Mouse (Mus musculus): ENCODE measurements at regions not wholly inside any gene's neighbourhood (a gene's known extent, or its start where the extent isn't known, plus 50 kb on each side); places are given as distances from the start of the nearest gene placed in this dataset.
A peak's percentile ranks its signal among the peaks of the same experiment; 100 is the strongest.

- H3K4me3 ChIP-seq (replicated peaks; ENCODE audit: low read length) = no peak overlapping the region
- H3K4me1 ChIP-seq (ENCODE audit: control insufficient read depth, insufficient read depth, low read length) = no peaks in the 10 kb centered on the region
- no peak for DNase-seq (ENCODE audit: low spot score)
- no peaks in the 10 kb centered on the region for H3K36me3 ChIP-seq (ENCODE audit: control insufficient read depth, insufficient read depth, low read length)
- H3K27ac ChIP-seq (replicated peaks; ENCODE audit: low read depth, low read length) = no peak overlapping the region
- TF ChIP-seq POLR2A (IDR thresholded peaks at IDR 0.05; ENCODE audit: borderline replicate concordance, extremely low read depth, insufficient read depth, insufficient read length) = no peak
- ATAC-seq (ENCODE audit: low FRiP score, low read depth) = no peak
- no peaks in the 10 kb centered on the region for H3K9me3 ChIP-seq (ENCODE audit: control insufficient read depth, low read length)
- H3K9ac ChIP-seq (ENCODE audit: low read depth, low read length, severe bottlenecking) = no peak overlapping the region
- no peaks in the 10 kb centered on the region for H3K27me3 ChIP-seq (ENCODE audit: control insufficient read depth, insufficient read depth, low read length)
- no peak overlapping the region for H3K4me2 ChIP-seq (replicated peaks; ENCODE audit: low read depth, low read length, severe bottlenecking)
Measured at GRCm38 (mm10) chr14:95241946-95242345, 639.1 kb upstream of the 4921530L21Rik start.

GRCm38 (mm10) chr14:95248859-95249258, 632.2 kb upstream of the 4921530L21Rik start:
- Histone ChIP-seq H3K4me3 (replicated peaks; ENCODE audit: low read length) (no peak overlapping the region), H3K4me2 (replicated peaks; ENCODE audit: low read depth, low read length, severe bottlenecking) (no peak overlapping the region), H3K4me1 (ENCODE audit: control insufficient read depth, insufficient read depth, low read length) (no peaks in the 10 kb centered on the region), H3K9me3 (ENCODE audit: control insufficient read depth, low read length) (no peaks in the 10 kb centered on the region), H3K27ac (replicated peaks; ENCODE audit: low read depth, low read length) (no peak overlapping the region), H3K27me3 (ENCODE audit: control insufficient read depth, insufficient read depth, low read length) (no peaks in the 10 kb centered on the region), H3K9ac (ENCODE audit: low read depth, low read length, severe bottlenecking) (no peak overlapping the region), H3K36me3 (ENCODE audit: control insufficient read depth, insufficient read depth, low read length) (no peaks in the 10 kb centered on the region)
- DNase-seq (ENCODE audit: low spot score) (no peak), ATAC-seq (ENCODE audit: low FRiP score, low read depth) (no peak)
- WGBS = 75% methylated on average over 2 of the region's 2 CpGs
- TF ChIP-seq POLR2A (IDR thresholded peaks at IDR 0.05; ENCODE audit: borderline replicate concordance, extremely low read depth, insufficient read depth, insufficient read length) = no peak

GRCm38 (mm10) chr14:95256110-95256509, 624.9 kb upstream of the 4921530L21Rik start:
- WGBS = 89% methylated on average over 4 of the region's 4 CpGs
- no peak overlapping the region for H3K27ac ChIP-seq (replicated peaks; ENCODE audit: low read depth, low read length)
- DNase-seq (ENCODE audit: low spot score) = no peak

GRCm38 (mm10) chr14:95281431-95281830, 599.6 kb upstream of the 4921530L21Rik start:
- no peaks in the 10 kb centered on the region for H3K36me3 ChIP-seq (ENCODE audit: control insufficient read depth, insufficient read depth, low read length)

More at GRCm38 (mm10) chr14:95256110-95256509, 624.9 kb upstream of the 4921530L21Rik start:
- Histone ChIP-seq H3K9me3 (ENCODE audit: control insufficient read depth, low read length) (no peaks in the 10 kb centered on the region), H3K4me2 (replicated peaks; ENCODE audit: low read depth, low read length, severe bottlenecking) (no peak overlapping the region), H3K27me3 (ENCODE audit: control insufficient read depth, insufficient read depth, low read length) (no peaks in the 10 kb centered on the region), H3K9ac (ENCODE audit: low read depth, low read length, severe bottlenecking) (no peak overlapping the region), H3K4me1 (ENCODE audit: control insufficient read depth, insufficient read depth, low read length) (no peaks in the 10 kb centered on the region), H3K4me3 (replicated peaks; ENCODE audit: low read length) (no peak overlapping the region), H3K36me3 (ENCODE audit: control insufficient read depth, insufficient read depth, low read length) (no peaks in the 10 kb centered on the region)
- no peak for TF ChIP-seq POLR2A (IDR thresholded peaks at IDR 0.05; ENCODE audit: borderline replicate concordance, extremely low read depth, insufficient read depth, insufficient read length)
- no peak for ATAC-seq (ENCODE audit: low FRiP score, low read depth)

GRCm38 (mm10) chr14:95282016-95282415, 599.0 kb upstream of the 4921530L21Rik start:
- Histone ChIP-seq H3K4me1 (ENCODE audit: control insufficient read depth, insufficient read depth, low read length) (no peaks in the 10 kb centered on the region), H3K36me3 (ENCODE audit: control insufficient read depth, insufficient read depth, low read length) (no peaks in the 10 kb centered on the region), H3K4me2 (replicated peaks; ENCODE audit: low read depth, low read length, severe bottlenecking) (no peak overlapping the region), H3K9me3 (ENCODE audit: control insufficient read depth, low read length) (no peaks in the 10 kb centered on the region), H3K27me3 (ENCODE audit: control insufficient read depth, insufficient read depth, low read length) (no peaks in the 10 kb centered on the region), H3K4me3 (replicated peaks; ENCODE audit: low read length) (no peak overlapping the region), H3K9ac (ENCODE audit: low read depth, low read length, severe bottlenecking) (no peak overlapping the region), H3K27ac (replicated peaks; ENCODE audit: low read depth, low read length) (no peak overlapping the region)
- no peak for TF ChIP-seq POLR2A (IDR thresholded peaks at IDR 0.05; ENCODE audit: borderline replicate concordance, extremely low read depth, insufficient read depth, insufficient read length)
- no peak for DNase-seq (ENCODE audit: low spot score)
- no peak for ATAC-seq (ENCODE audit: low FRiP score, low read depth)
- 71% methylated on average over 1 of the region's 1 CpGs for WGBS

More at GRCm38 (mm10) chr14:95281431-95281830, 599.6 kb upstream of the 4921530L21Rik start:
- Histone ChIP-seq H3K27me3 (ENCODE audit: control insufficient read depth, insufficient read depth, low read length) (no peaks in the 10 kb centered on the region), H3K4me2 (replicated peaks; ENCODE audit: low read depth, low read length, severe bottlenecking) (no peak overlapping the region), H3K4me3 (replicated peaks; ENCODE audit: low read length) (no peak overlapping the region), H3K4me1 (ENCODE audit: control insufficient read depth, insufficient read depth, low read length) (no peaks in the 10 kb centered on the region), H3K27ac (replicated peaks; ENCODE audit: low read depth, low read length) (no peak overlapping the region), H3K9me3 (ENCODE audit: control insufficient read depth, low read length) (no peaks in the 10 kb centered on the region), H3K9ac (ENCODE audit: low read depth, low read length, severe bottlenecking) (no peak overlapping the region)
- no peak for TF ChIP-seq POLR2A (IDR thresholded peaks at IDR 0.05; ENCODE audit: borderline replicate concordance, extremely low read depth, insufficient read depth, insufficient read length)
- DNase-seq (ENCODE audit: low spot score) (peak; percentile 31), ATAC-seq (ENCODE audit: low FRiP score, low read depth) (no peak)
- WGBS = 77% methylated on average over 1 of the region's 1 CpGs

All from limb, embryonic 14.5 days (tissue).